19 mouse cellular contexts compared by ENCODE assay signal in genomic region chr15:51511319-51511718, GRCm38 (mm10).
DNase-seq lines count a peak whose midpoint lies in the region; ATAC-seq and TF ChIP-seq lines count a peak whose summit lies in the region.
"Had no signal": no experiment of that assay in that cellular context is flagged by ENCODE, and none has a peak within 500 bp of the region (broad histone marks: within the 10 kb centered on the region; RNA-seq: fewer than 3 reads in every experiment).

No protein-coding gene starts in this region.

- no peaks in the 10 kb centered on the region for H3K27me3 ChIP-seq in forebrain, embryonic 12.5 days
- no peaks in the 10 kb centered on the region for H3K27me3 ChIP-seq in forebrain, embryonic 10.5 days (ENCODE audit: poor library complexity, severe bottlenecking)
- H3K27me3 ChIP-seq in midbrain, embryonic 14.5 days (ENCODE audit: control insufficient read depth, insufficient read depth, low read length), result no peaks in the 10 kb centered on the region
- no peaks in the 10 kb centered on the region for H3K27me3 ChIP-seq in midbrain, embryonic 10.5 days (ENCODE audit: low read depth, poor library complexity, severe bottlenecking)
- no peaks in the 10 kb centered on the region for H3K27me3 ChIP-seq in limb, embryonic 12.5 days
- no peaks in the 10 kb centered on the region for H3K27me3 ChIP-seq in intestine, postnatal 0 days (replicated peaks; ENCODE audit: control insufficient read depth, insufficient read depth, low read length)
- H3K27me3 ChIP-seq: heart, embryonic 15.5 days had no signal

- no peak overlapping the region for H3K4me2 ChIP-seq in forebrain, embryonic 12.5 days
- H3K4me2 ChIP-seq in midbrain, embryonic 14.5 days (ENCODE audit: low read length), result no peak overlapping the region
- H3K4me2 ChIP-seq in limb, embryonic 12.5 days, result no peak overlapping the region
- H3K4me2 ChIP-seq in intestine, postnatal 0 days (replicated peaks; ENCODE audit: low read depth), result no peak overlapping the region
- H3K4me2 ChIP-seq: heart, embryonic 15.5 days had no signal

- peak; percentile 58; the same call in 1 of the 2 replicates for ATAC-seq in forebrain, embryonic 12.5 days (ENCODE audit: low FRiP score)
- peak; percentile 40; the same call in 1 of the 2 replicates for ATAC-seq in midbrain, embryonic 14.5 days (ENCODE audit: low FRiP score, low TSS enrichment)
- no peak for ATAC-seq in limb, embryonic 12.5 days (ENCODE audit: insufficient number of reproducible peaks, insufficient read depth, low FRiP score, low TSS enrichment, low read depth)
- no peak for ATAC-seq in intestine, postnatal 0 days
- no peak for ATAC-seq in frontal cortex, adult (ENCODE audit: low TSS enrichment)
- ATAC-seq: forebrain, embryonic 16.5 days had no signal

- DNase-seq in forebrain, embryonic 10.5 days (ENCODE audit: extremely low spot score, low spot score), result no peak
- peak; percentile 58 for DNase-seq in midbrain, embryonic 14.5 days
- DNase-seq in midbrain, embryonic 10.5 days (ENCODE audit: low spot score), result no peak
- DNase-seq in thymus, postnatal 4 days, result no peak
- DNase-seq: cerebellum, adult 11-12 months; cerebellum, postnatal 25 days; gastrocnemius, postnatal 10 days; heart, adult 2 months; kidney, adult 11 months; layer of hippocampus, postnatal 36 days; lung, postnatal 14 days; thymus, postnatal 25 days had no signal

- TF ChIP-seq CTCF in intestine, postnatal 0 days (IDR thresholded peaks at IDR 0.05; ENCODE audit: low read depth), result no peak

- WGBS in forebrain, embryonic 12.5 days, result 14% methylated on average over 5 of the region's 5 CpGs
- WGBS in forebrain, embryonic 10.5 days, result 17% methylated on average over 5 of the region's 5 CpGs
- WGBS in midbrain, embryonic 14.5 days, result 22% methylated on average over 5 of the region's 5 CpGs
- whole genome bisulfite sequencing in midbrain, embryonic 10.5 days, result 34% methylated on average over 5 of the region's 5 CpGs
- 19% methylated on average over 5 of the region's 5 CpGs for WGBS in limb, embryonic 12.5 days
- WGBS in intestine, postnatal 0 days, result 56% methylated on average over 5 of the region's 5 CpGs

- H3K27ac ChIP-seq in forebrain, embryonic 12.5 days, result no peak overlapping the region
- no peak overlapping the region for H3K27ac ChIP-seq in forebrain, embryonic 10.5 days
- no peak overlapping the region for H3K27ac ChIP-seq in midbrain, embryonic 14.5 days (replicated peaks; ENCODE audit: low read depth, low read length)
- no peak overlapping the region for H3K27ac ChIP-seq in midbrain, embryonic 10.5 days (replicated peaks)
- peak overlapping the region; percentile 69; the same call in 1 of the 2 replicates for H3K27ac ChIP-seq in limb, embryonic 12.5 days
- H3K27ac ChIP-seq in intestine, postnatal 0 days (ENCODE audit: low read depth, low read length), result no peak overlapping the region
- H3K27ac ChIP-seq: heart, adult 2 months; heart, embryonic 15.5 days; kidney, postnatal 0 days had no signal

- no peaks in the 10 kb centered on the region for H3K36me3 ChIP-seq in forebrain, embryonic 12.5 days (replicated peaks)
- no peaks in the 10 kb centered on the region for H3K36me3 ChIP-seq in forebrain, embryonic 10.5 days (replicated peaks)
- no peaks in the 10 kb centered on the region for H3K36me3 ChIP-seq in midbrain, embryonic 14.5 days (ENCODE audit: control insufficient read depth, insufficient read depth, low read length)
- H3K36me3 ChIP-seq in midbrain, embryonic 10.5 days, result no peaks in the 10 kb centered on the region
- no peaks in the 10 kb centered on the region for H3K36me3 ChIP-seq in limb, embryonic 12.5 days
- H3K36me3 ChIP-seq in intestine, postnatal 0 days (ENCODE audit: control insufficient read depth, insufficient read depth), result no peaks in the 10 kb centered on the region
- H3K36me3 ChIP-seq: heart, embryonic 15.5 days had no signal

- H3K9me3 ChIP-seq in forebrain, embryonic 12.5 days, result no peaks in the 10 kb centered on the region
- no peaks in the 10 kb centered on the region for H3K9me3 ChIP-seq in forebrain, embryonic 10.5 days
- no peaks in the 10 kb centered on the region for H3K9me3 ChIP-seq in midbrain, embryonic 14.5 days (ENCODE audit: control insufficient read depth, low read length)
- no peaks in the 10 kb centered on the region for H3K9me3 ChIP-seq in midbrain, embryonic 10.5 days (replicated peaks)
- H3K9me3 ChIP-seq in limb, embryonic 12.5 days, result no peaks in the 10 kb centered on the region
- no peaks in the 10 kb centered on the region for H3K9me3 ChIP-seq in intestine, postnatal 0 days (ENCODE audit: control insufficient read depth)
- H3K9me3 ChIP-seq: heart, embryonic 15.5 days had no signal

- peaks cover 4% of the 10 kb centered on the region for H3K4me1 ChIP-seq in forebrain, embryonic 12.5 days
- peaks cover 18% of the 10 kb centered on the region for H3K4me1 ChIP-seq in forebrain, embryonic 10.5 days
- 0 out of 2 replicates have a peak, but pooled peaks cover 2% of the 10 kb centered on the region for H3K4me1 ChIP-seq in midbrain, embryonic 14.5 days (ENCODE audit: control insufficient read depth, insufficient read depth, low read length)
- H3K4me1 ChIP-seq in midbrain, embryonic 10.5 days, result peaks cover 11% of the 10 kb centered on the region
- peaks cover 11% of the 10 kb centered on the region for H3K4me1 ChIP-seq in limb, embryonic 12.5 days (replicated peaks)
- no peaks in the 10 kb centered on the region for H3K4me1 ChIP-seq in intestine, postnatal 0 days (replicated peaks; ENCODE audit: control insufficient read depth, insufficient read depth, low read length)
- H3K4me1 ChIP-seq: heart, embryonic 15.5 days had no signal

- H3K9ac ChIP-seq in forebrain, embryonic 12.5 days, result 0 out of 2 replicates have a peak overlapping the region, but pooled peaks have one; percentile 25
- H3K9ac ChIP-seq in midbrain, embryonic 14.5 days (replicated peaks; ENCODE audit: low read length), result no peak overlapping the region
- no peak overlapping the region for H3K9ac ChIP-seq in limb, embryonic 12.5 days (replicated peaks)
- H3K9ac ChIP-seq in intestine, postnatal 0 days (ENCODE audit: low read depth, low read length), result no peak overlapping the region
- H3K9ac ChIP-seq: heart, embryonic 15.5 days had no signal

- H3K4me3 ChIP-seq in forebrain, embryonic 12.5 days (replicated peaks), result no peak overlapping the region
- no peak overlapping the region for H3K4me3 ChIP-seq in forebrain, embryonic 10.5 days
- H3K4me3 ChIP-seq in midbrain, embryonic 14.5 days (replicated peaks; ENCODE audit: low read depth, low read length), result no peak overlapping the region
- H3K4me3 ChIP-seq in midbrain, embryonic 10.5 days, result no peak overlapping the region
- no peak overlapping the region for H3K4me3 ChIP-seq in limb, embryonic 12.5 days (replicated peaks)
- H3K4me3 ChIP-seq in intestine, postnatal 0 days (ENCODE audit: low read depth, low read length), result no peak overlapping the region
- H3K4me3 ChIP-seq: heart, adult 2 months; heart, embryonic 15.5 days had no signal

Comparison
In these comparisons a context has a peak if more than half of its experiments do, and no peak if none do; other contexts are left out.
1. ATAC-seq: peak in forebrain, embryonic 12.5 days (single experiment) and midbrain, embryonic 14.5 days (single experiment); none in limb, embryonic 12.5 days (single experiment), intestine, postnatal 0 days (single experiment) and frontal cortex, adult (single experiment).